Mouse (Mus musculus) cerebellum, adult 2 months (tissue): ENCODE data around the gene Gpsm2. TPM values are rescaled to one million over a fixed set of nuclear protein-coding genes. Genes with fewer than 3 reads are reported as not detected.
A peak's percentile ranks its signal among the peaks of the same experiment; 100 is the strongest.

Source experiments
- DNase-seq, 2 experiments: peaks; one replicate each; pipeline ENCODE4 v3.0.0; 2021
- H3K27ac ChIP-seq: fragments of 200-500 bp; 2 replicates; pipeline ENCODE4 v1.5.1; 2012; ENCODE audit warnings: low read length, control low read depth, inconsistent platforms; ENCODE audit not compliant: insufficient read depth
- H3K27me3 ChIP-seq: fragments of 200-500 bp; 2 replicates; pipeline ENCODE4 v1.6.1; 2012; ENCODE audit warnings: inconsistent platforms, mild to moderate bottlenecking, low read length, moderate library complexity; ENCODE audit not compliant: control insufficient read depth, insufficient read depth
- H3K4me1 ChIP-seq: fragments of 200-500 bp; 2 replicates; pipeline ENCODE4 v1.6.1; 2011; ENCODE audit warnings: low read length; ENCODE audit not compliant: control insufficient read depth, insufficient read depth
- H3K4me3 ChIP-seq: fragments of 200-500 bp; replicated peaks from 2 replicates; pipeline ENCODE3; 2011; ENCODE audit warnings: mild to moderate bottlenecking, low read depth, low read length, control low read depth; ENCODE audit not compliant: insufficient read depth
- CTCF ChIP-seq: fragments of 200-500 bp; IDR thresholded peaks from 2 replicates; pipeline ENCODE4 v1.5.1; 2011; ENCODE audit warnings: low read depth, mild to moderate bottlenecking, control low read depth, low read length, moderate library complexity, borderline replicate concordance; ENCODE audit not compliant: insufficient read depth
- POLR2A ChIP-seq: fragments of 200-500 bp; IDR thresholded peaks from 2 replicates; pipeline ENCODE4 v1.6.1; 2011; ENCODE audit warnings: low read length, control low read depth, borderline replicate concordance; ENCODE audit not compliant: insufficient read depth
- WGBS: fragments of 180-500 bp; shearing (Covaris S2); methylation state at CpG from one replicate; pipeline ENCODE4 v1.1.7; 2018; 5-methylcytosine and 5-hydroxymethylcytosine counted together
- polyA plus RNA-seq: library from polyadenylated mRNA; depleted of rRNA; stranded (reverse); fragments of >200 nt; gene quantifications from 2 replicates; pipeline ENCODE4 v1.2.3, GENCODE M21; 2012

Gpsm2 gene
- polyA plus RNA-seq, 1 experiment = 9.3 TPM

- Histone ChIP-seq H3K4me3 (no peak overlapping the region), H3K27ac (no peak overlapping the region), H3K27me3 (no peaks in the 10 kb centered on the region), H3K4me1 (no peaks in the 10 kb centered on the region)
- DNase-seq = no peak
- WGBS = 95% methylated on average over 3 of the region's 3 CpGs
- TF ChIP-seq POLR2A (no peak), CTCF (no peak)
These were observed 2.3 kb downstream of the Gpsm2 start for GRCm38 (mm10) chr3:108719761-108720160.

GRCm38 (mm10) chr3:108719357-108719756, 2.8 kb downstream of the Gpsm2 start:
- no peaks in the 10 kb centered on the region for H3K27me3 ChIP-seq
- 89% methylated on average over 2 of the region's 2 CpGs for WGBS
- no peak for TF ChIP-seq POLR2A
- TF ChIP-seq CTCF = no peak
- no peak overlapping the region for H3K4me3 ChIP-seq
- H3K27ac ChIP-seq = no peak overlapping the region
- no peaks in the 10 kb centered on the region for H3K4me1 ChIP-seq
- DNase-seq = no peak

GRCm38 (mm10) chr3:108717896-108718502, 4.1 kb downstream of the Gpsm2 start:
- TF ChIP-seq CTCF = no peak
- no peak for TF ChIP-seq POLR2A
- Histone ChIP-seq H3K4me3 (no peak overlapping the region), H3K27me3 (no peaks in the 10 kb centered on the region), H3K27ac (no peak overlapping the region), H3K4me1 (no peaks in the 10 kb centered on the region)
- 91% methylated on average over 3 of the region's 3 CpGs for WGBS
- no peak for DNase-seq

- Histone ChIP-seq H3K27me3 (no peaks in the 10 kb centered on the region), H3K27ac (no peak overlapping the region), H3K4me1 (no peaks in the 10 kb centered on the region), H3K4me3 (no peak overlapping the region)
- DNase-seq = no peak
- TF ChIP-seq POLR2A (no peak), CTCF (no peak)
- 99% methylated on average over 4 of the region's 4 CpGs for WGBS
These were observed 7.3 kb downstream of the Gpsm2 start for GRCm38 (mm10) chr3:108714837-108715236.

- H3K27me3 ChIP-seq = no peaks in the 10 kb centered on the region
- no peak overlapping the region for H3K27ac ChIP-seq
- H3K4me3 ChIP-seq = no peak overlapping the region
- no peaks in the 10 kb centered on the region for H3K4me1 ChIP-seq
- TF ChIP-seq CTCF (no peak), POLR2A (no peak)
- no peak for DNase-seq
- 38% methylated on average over 3 of the region's 3 CpGs for WGBS
These were observed 8.9 kb downstream of the Gpsm2 start for GRCm38 (mm10) chr3:108713065-108713675.

- TF ChIP-seq POLR2A = no peak
- no peak for TF ChIP-seq CTCF
- no peak overlapping the region for H3K4me3 ChIP-seq
- WGBS = 96% methylated on average over 5 of the region's 5 CpGs
These were observed 10.8 kb downstream of the Gpsm2 start for GRCm38 (mm10) chr3:108711296-108711695.

GRCm38 (mm10) chr3:108702789-108703188, 19.3 kb downstream of the Gpsm2 start:
- no peak for TF ChIP-seq POLR2A
- no peak for TF ChIP-seq CTCF
- H3K4me1 ChIP-seq = no peaks in the 10 kb centered on the region
- H3K4me3 ChIP-seq = no peak overlapping the region
- WGBS = 81% methylated on average over 8 of the region's 8 CpGs
- no peaks in the 10 kb centered on the region for H3K27me3 ChIP-seq
- no peak for DNase-seq
- H3K27ac ChIP-seq = no peak overlapping the region

More at GRCm38 (mm10) chr3:108711296-108711695, 10.8 kb downstream of the Gpsm2 start:
- no peaks in the 10 kb centered on the region for H3K4me1 ChIP-seq
- H3K27me3 ChIP-seq = no peaks in the 10 kb centered on the region
- no peak overlapping the region for H3K27ac ChIP-seq
- no peak for DNase-seq

- Histone ChIP-seq H3K4me1 (no peaks in the 10 kb centered on the region), H3K27ac (no peak overlapping the region), H3K4me3 (no peak overlapping the region), H3K27me3 (no peaks in the 10 kb centered on the region)
- no peak for DNase-seq
- 87% methylated on average over 1 of the region's 1 CpGs for WGBS
- TF ChIP-seq CTCF (0 out of 2 replicates have a peak, but pooled peaks have one; percentile 4), POLR2A (no peak)
These were observed 20.9 kb downstream of the Gpsm2 start for GRCm38 (mm10) chr3:108701256-108701655.
